Mouse (Mus musculus): ENCODE measurements around the gene Phyhd1.

- TF ChIP-seq CTCF (IDR thresholded peaks at IDR 0.05; ENCODE audit: low read depth, low read length) (no peak), POLR2AphosphoS5 (IDR thresholded peaks at IDR 0.05; ENCODE audit: insufficient replicate concordance, low read depth, low read length) (no peak)
These were observed 21.0 kb downstream of the Phyhd1 start for GRCm38 (mm10) chr2:30287027-30287373.

All from G1E (cell line).